Mouse (Mus musculus) kidney, adult 2 months (tissue): Measurements from ENCODE around the gene Bach2.

Source experiments
- CTCF ChIP-seq: fragments of 200-500 bp; conservative IDR thresholded peaks from 2 replicates; pipeline ENCODE4 v1.5.1; 2011; ENCODE audit warnings: low read depth, mild to moderate bottlenecking, control low read depth, low read length, moderate library complexity, mixed read lengths; ENCODE audit not compliant: insufficient read depth, insufficient read length
- POLR2A ChIP-seq: fragments of 200-500 bp; IDR thresholded peaks from one replicate; pipeline ENCODE4 v1.6.1; 2011; ENCODE audit warnings: low read depth, low read length, control low read depth

- no peak for TF ChIP-seq CTCF
- no peak for TF ChIP-seq POLR2A
Observed at GRCm38 (mm10) chr4:32219428-32220128, 19.0 kb upstream of the Bach2 start.
